Mouse (Mus musculus): ENCODE measurements around the gene Golph3.
A peak's percentile ranks its signal among the peaks of the same experiment; 100 is the strongest.

Gene Golph3

DNA sequence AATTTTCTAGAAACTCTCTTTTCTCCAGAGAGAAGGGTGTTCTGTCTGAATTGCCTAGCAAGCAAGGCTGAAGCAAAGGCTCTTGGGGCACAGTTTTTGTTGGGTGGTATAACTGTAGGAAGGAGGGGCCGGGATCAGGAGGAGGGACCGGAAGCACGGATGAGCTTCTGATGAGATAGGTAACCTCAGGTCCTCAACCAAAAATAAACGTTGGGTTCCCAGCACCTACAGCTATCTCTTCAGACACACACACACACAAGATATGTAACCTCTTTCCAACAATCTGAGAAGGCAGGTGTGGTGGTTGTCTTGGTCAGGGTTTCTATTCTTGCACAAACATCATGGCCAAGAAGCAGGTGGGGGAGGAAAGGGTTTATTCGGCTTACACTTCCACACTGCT, 4.0 kb upstream of the Golph3 start:
- DNase-seq (ENCODE audit: low read depth, low spot score): no peak

DNA sequence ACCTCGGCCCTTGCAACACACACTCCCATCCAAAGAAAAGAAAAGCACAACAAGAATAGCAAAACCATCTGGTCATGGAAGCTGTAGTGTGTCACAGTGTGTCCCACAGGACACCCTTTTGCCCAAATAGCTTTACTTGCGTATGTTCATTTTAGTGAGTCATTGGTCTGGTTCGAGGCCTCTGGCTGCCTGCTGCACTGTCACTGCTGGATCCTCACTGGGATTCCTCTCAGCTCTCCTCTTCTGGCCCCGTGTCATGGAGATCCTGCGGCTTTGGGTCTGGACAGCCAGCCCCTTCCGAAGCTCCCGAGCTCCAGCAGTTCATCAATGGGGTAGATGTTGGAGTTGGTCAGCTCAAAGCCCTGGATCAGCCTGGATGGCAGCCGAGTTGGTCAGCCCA, 2.8 kb upstream of the Golph3 start:
- no peak for DNase-seq (ENCODE audit: low read depth, low spot score)

DNA sequence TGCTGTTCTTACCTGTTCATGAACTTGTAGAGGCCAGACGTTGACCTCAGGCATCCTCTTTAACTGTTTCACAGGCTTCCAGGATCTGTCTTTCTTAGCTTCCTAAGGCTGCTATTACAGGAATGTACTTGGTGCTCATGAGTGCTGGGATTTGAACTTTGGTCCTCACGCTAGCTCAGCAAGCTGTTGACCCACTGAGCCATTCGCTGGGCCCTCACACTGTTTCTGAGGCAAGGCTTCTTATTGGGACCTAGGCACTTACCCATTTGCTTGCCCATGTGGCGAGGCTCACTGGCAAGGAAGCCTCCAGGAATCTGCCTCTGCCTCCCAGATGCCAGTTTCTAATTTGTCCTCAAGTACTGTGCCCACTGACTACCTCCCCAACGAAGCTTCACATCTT, 1.4 kb upstream of the Golph3 start:
- DNase-seq (ENCODE audit: low read depth, low spot score): no peak

DNA sequence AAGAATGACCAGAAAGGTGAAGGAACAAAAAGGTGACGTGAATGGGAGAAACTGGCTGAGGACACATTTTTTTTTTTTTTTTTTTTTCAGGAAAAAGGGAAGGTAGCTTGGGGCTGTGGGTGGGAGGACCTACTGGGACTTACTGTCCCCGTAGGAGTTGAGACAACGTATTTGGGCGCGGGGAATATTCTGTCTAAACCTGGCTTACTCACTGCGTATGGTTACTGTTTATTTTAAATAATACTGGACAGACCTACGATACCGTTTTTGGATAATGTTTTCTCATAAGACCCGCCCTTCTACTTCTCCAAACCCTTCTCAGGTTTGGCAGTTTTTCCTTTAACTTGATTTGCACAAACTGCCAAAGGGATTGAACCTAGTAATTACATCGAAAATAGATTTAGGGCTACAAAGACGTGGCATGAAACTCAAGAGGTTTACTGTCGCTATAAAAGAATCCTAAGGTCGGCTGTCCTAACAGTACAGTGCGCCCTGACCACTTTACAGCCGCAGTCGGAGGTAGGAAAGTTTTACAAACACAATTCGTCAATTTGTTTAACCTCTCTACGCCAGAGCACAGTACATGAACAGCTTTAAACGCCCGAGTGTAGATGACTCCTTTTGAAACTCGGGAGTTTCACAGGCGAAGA, 684 bp upstream of the Golph3 start:
- no peak for DNase-seq (ENCODE audit: low read depth, low spot score)

DNA sequence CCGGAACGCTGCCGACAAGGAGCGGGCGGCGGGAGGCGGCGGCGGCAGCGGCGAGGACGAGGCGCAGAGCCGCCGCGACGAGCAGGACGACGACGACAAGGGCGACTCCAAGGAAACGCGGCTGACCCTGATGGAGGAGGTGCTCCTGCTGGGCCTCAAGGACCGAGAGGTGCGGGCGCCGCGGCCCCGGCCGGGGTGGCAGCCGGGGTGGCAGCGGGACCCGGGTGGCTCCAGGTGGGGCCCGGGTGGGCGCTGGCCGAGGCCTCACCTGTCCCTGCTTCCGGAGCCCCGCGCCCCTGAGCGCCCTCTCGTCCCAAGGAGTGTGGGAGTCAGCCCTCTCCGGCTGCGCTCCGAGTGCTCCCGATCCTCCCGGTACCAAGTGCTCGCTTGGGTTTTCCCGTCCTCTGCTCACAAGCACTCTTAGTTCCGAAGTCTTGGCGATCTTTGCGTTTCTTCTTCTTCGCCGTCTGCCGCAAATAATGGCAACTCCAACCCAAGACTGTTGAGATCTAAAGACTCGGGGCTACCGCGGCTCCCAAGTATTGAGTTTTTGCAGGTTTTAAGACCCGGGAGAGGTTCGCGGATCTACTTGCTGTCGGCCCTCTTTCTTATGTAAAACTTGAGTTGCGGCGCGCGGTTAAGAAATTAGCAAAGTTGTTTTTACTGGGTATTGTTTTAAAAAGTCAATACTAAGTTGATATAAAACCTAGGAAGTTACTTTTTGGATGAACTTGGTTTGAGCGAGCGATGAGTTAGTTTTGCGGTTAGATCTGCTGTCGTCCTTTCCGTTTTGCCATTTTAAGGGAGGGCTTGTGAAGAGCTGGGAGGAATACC, 755 bp downstream of the Golph3 start, which contains the start of gene 1810049J17Rik:
Gene 1810049J17Rik (minus strand): TSS at position 112 of the 834 bp plus-strand sequence.
- no peak for DNase-seq (ENCODE audit: low read depth, low spot score)

DNA sequence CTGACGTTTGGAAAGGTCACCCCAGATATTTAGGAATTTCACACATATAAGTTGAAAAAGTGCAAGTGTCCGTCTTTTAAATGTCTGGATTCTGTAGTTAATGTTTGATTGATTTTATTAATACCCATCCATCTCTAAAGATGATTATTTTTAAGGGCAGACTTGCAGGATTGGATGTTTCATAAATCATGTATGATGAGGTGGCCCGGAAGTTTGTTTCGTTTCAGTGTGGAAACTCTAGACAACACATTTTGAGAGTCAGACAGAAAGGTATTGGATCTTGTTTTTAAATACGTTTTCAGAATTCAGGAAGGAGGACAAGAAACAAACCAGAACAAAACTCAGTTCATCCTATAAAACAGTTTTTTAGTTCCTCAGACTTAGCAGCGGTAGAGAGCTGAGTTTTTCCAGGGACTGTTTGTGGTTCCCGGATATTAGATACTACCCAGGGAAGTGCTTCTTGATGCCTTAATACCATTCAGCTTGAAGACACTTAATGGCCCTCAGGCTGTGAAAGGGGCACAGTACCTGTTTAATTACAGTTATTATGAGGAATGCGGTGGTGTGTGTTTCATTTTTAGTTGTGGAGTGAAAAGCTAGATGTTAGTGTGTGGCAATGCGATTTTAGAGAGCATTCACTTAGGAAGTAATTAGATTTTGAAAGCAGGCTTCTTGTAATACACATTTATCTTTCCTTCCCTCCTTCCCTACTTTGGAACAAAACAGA, 1.6 kb downstream of the Golph3 start:
- no peak for DNase-seq (ENCODE audit: low read depth, low spot score)

DNA sequence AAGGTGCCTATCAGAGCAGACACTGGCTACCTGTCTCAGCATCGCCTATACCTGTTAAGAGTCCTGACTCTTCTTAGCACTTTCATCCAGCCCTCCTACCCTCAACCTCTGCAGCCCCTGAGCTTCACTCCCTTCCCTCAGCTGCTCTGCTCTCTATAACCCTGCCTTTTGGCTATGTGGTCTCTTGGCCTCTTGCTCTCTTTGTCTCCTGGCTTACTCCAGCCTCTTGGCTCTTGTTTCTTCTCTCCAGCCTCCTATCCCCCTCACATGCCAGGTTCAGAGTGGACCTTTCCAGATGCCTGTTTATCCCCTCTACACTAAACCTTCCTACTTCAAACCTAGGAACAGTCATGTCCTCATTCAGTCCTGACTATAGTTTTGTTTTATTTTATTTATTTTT, 3.1 kb downstream of the Golph3 start:
- DNase-seq (ENCODE audit: low read depth, low spot score): no peak

DNA sequence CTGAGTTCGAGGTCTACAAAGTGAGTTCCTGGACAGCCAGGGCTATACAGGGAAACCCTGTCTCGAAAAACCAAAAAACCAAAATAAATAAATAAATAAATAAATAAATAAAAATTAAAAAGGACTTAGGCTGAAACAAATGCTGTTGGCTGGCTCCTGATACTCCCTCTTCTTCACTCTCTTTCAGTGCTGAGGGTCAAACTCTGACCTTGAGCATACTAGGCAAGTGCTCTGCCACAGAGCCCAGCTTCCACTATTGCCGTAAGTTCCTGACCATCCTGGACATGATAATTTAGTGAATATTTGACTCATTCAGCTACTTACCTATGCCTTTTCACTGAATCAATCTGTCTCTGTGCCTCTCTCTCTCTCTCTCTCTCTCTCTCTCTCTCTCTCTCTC, 9.1 kb downstream of the Golph3 start:
- DNase-seq (ENCODE audit: low read depth, low spot score): no peak

DNA sequence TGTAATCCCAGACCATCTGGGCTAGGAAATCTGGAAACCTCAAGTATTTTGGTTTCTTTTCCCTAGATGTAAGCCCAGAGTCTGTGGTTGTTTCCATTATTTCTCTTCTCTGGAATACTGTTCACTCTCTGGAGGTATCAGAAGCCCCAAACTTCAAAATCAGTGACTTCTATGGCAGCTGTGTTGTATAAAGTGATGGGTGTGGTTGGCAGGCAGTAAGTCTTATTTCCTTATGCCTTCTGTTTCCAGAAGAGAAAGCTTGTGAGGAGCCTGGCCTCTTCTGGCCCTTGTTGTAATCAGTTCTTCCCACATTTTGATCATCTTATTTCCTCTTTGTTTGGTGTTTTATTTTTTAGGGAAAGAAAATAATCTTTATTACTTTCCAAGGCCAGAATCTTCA, 9.6 kb downstream of the Golph3 start:
- DNase-seq (ENCODE audit: low read depth, low spot score): no peak

DNA sequence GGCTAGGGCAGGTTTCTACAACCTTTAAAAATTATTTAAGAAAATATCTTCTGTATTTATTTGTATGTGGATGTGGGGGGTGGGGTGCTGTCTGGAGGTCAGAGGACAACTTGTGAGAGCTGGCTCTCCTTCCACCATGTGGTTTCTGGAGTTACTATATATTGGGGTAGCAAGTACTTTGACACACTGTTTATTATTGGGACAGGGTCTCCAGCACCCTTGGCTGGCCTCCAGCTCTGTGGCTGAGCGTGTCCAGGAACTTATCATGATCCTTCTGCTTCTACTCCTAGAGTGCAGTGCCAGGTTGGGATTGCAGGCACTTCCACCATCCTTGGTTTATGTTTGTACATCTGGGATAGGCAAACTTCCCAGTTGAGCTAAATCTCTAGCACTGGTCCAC, 10.1 kb downstream of the Golph3 start:
- no peak for DNase-seq (ENCODE audit: low read depth, low spot score)

DNA sequence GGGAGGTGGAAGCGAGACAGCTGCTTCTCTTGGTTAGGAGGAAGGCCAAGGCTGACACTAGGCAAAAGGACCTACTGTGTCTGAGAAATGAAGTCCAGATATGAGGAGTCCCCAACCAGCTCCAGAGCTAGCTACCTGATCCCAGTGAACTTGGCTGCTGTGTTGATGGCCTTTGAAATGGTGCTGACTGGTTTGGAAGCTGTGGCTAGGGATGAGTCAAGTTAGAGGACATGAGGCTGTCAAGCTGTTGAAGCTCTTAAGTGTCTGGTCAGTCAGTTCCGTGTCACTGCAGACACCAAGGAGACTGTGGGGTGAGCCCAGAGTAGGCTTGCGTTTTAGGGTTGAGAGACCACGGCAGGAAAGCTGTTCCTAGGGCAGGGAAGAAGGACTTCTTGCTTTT, 13.1 kb downstream of the Golph3 start:
- no peak for DNase-seq (ENCODE audit: low read depth, low spot score)

DNA sequence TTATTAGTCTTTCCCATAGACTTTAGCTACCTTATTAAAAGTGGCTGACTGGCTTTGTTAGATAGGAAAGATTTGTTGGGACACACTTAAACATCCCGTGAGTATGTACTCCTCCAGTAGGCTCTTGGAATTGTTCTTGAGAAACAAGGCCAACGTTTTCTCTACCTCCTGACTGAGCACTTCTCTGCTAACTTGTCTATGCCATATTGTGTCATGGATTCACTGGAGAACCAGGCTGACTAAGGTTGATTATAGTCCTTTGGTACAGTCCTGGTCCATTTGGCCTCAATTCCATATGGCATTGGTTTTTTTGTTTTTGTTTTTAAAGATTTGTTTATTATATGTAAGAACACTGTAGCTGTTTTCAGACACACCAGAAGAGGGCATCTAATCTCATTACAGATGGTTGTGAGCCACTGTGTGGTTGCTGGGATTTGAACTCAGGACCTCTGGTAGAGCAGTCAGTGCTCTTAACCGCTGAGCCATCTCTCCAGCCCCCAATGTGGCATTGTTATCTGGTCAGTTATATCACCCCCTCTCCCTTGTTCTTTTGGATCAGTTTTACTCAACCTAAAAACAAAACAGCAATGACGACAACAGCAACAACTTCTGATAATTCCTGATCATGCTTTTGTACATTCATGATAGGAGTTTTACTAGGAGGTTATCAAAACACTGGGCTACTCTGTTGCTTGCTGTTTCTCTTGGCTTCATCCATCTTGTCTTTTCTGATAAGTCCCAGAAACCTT, 16.0 kb downstream of the Golph3 start:
- DNase-seq (ENCODE audit: low read depth, low spot score): no peak

DNA sequence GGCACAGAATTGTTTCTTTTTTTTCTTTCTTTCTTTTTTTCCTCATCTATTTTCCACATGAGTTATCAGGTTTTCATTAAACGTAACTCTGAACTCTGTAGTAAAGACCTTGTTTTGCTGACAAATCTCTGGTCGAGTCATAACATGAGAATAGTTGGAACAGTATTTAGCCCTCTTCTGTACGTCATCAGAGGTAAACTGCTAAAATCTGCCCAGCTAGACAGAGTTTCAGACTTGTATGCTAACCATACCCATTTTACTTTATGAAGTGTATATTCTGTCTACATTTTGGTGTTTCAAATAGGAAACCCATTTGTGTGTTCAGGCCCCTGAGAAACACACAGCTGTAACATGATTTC, 16.5 kb downstream of the Golph3 start:
- no peak for DNase-seq (ENCODE audit: low read depth, low spot score)

DNA sequence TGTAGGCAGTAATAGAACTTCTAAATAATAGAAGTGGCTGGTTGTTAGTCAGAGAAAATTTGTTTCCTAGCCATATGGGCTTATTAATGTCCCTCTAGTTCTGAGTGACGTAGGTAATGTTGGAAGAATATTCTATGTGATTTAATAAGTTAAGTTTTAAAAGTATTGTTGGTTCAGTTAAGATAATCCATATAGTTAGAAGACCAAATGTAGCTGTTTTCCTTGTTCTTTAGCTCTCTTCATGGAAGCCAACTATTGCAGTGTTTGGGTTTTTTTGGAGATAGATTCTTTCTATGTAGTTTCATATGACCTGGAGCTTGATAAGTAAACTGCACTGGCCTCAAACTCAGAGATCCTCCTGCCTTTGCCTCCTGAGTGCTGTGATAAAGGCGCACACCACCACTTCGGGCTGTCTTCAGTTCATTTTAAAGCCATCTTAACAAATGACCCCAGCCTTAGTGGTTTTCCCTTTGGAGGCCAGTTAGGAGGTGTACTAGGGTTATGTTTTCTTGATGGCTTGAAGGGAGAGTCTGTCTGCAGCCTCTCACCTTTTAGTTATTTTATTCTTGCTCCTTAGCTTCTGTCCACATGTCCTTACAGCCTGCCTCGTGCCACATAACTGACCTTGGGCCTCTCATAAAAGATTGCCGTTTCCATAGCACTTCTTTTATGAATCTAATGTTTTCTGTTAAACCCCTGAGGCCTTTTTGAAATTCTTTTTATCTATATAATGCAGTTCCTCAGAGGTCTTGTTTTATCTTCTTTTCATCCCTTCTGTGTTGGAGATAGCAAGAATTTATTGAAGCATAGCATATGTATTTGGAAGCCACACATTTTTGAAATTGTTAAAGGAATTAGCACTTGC, 19.5 kb downstream of the Golph3 start:
- DNase-seq (ENCODE audit: low read depth, low spot score): peak; percentile 30

DNA sequence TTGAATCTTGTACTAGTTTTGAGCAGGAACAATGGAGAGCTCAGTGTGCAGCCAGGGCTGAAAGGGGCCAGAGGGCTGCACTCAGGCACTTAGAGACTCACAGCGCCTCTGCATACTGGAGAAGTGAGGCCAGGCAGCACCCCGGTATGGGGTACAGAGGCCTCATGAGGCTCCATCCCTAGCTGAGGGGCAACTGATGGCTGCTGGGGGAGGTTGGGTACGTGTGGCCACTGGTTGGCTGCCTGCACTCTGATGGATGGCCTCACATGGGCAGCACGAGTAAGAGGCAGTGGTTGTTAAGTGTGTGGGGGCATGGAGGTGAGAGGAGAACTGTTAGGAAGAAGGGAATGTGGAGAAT, 20.1 kb downstream of the Golph3 start:
- DNase-seq (ENCODE audit: low read depth, low spot score): no peak

DNA sequence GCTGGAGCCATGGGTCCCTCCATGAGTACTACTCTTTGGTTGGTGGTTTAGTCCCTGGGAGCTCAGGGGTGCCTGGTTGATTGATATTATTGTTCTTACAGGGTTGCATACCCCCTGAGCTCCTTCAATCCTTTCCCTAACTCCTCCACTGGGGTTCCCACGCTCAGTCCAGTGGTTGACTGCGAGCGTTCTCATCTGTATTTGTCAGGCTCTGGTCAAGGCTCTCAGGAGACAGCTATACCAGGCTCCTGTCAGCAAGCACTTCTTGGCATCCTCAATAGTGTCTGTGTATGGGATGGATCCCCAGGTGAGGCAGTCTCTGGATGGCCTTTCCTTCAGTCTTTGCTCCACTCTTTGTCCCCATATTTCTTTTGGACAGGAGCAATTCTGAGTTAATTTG, 25.7 kb downstream of the Golph3 start:
- no peak for DNase-seq (ENCODE audit: low read depth, low spot score)

DNA sequence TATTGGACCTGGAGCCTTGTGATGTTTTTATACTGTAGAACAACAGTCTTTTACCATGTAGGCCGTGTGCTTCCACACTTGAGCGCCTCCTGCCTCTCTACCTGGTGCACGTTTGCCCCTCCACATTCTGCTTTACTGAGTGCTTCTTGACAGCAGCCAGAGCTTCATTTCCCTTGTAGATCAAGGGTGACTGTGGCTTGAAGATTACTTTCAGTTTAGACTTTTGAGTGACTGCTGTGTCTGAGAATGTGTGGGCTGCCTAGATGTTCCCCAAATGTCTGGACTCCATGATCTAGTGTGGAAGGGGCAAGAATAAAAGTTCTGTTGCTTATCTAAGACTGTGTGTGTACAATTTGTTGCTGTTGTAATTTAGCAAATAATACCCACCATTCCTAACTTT, 27.7 kb downstream of the Golph3 start:
- DNase-seq (ENCODE audit: low read depth, low spot score): no peak

DNA sequence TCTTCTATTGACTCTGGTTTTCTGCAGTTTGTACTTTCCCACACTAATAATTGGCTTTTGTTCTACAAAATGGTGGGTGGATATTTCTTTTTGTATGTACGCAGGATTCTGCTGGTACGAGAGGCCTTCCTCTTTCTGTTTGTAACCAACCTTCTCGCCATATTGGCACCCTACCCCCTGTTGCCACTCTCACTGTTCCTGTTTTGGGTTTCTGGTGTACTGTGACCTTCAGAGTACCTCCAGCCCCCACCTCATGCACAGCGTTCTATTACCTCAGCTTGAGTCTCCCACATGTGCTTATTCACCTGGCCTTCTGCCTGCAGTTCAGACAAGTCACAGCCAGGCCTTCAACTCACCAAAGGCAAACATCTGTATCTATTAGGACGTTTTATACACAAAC, 28.6 kb downstream of the Golph3 start:
- no peak for DNase-seq (ENCODE audit: low read depth, low spot score)

DNA sequence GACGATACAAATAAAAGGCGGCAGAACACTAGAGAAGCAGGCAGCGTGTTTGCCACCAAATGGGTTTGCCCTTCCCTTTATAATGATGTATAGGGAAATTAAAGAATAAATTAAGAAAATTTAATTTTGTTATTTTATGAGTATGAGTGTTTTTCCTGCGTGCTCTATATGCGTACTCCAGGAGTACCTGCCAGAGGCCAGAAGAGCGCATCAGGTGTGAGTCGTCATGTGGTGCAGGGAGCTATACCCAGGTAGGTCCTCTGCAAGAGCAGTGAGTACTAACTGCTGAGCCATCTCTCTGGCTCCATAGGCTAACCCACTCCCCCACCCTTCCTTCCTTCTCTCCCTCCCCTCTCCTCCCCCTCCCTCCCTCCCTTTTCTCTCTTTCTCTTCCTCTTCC, 30.2 kb downstream of the Golph3 start:
- DNase-seq (ENCODE audit: low read depth, low spot score): no peak

DNA sequence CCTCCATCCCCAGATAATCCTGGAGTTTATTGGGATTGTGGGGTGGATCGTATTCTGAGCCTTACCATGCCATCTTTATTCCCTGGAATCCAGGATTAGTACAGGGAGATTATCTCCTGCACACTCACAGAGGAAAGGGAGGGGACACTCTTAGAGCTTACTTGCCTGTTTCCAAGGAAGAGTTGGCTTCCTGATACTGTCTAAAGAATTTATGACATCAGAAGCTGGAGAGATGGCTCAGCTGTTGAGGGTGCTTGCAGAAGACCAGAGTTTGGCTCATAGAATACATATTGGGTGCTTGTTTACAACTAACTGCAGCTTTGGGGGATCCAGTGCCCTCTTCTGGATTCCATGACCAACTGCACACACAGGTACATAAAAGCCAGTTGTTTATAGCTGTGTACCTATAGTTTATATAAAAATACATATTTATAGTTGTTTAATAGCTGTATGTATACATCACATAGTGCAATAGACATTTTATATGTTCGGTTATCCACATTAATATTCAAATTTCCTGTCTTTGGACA, 33.1 kb downstream of the Golph3 start:
- no peak for DNase-seq (ENCODE audit: low read depth, low spot score)

DNA sequence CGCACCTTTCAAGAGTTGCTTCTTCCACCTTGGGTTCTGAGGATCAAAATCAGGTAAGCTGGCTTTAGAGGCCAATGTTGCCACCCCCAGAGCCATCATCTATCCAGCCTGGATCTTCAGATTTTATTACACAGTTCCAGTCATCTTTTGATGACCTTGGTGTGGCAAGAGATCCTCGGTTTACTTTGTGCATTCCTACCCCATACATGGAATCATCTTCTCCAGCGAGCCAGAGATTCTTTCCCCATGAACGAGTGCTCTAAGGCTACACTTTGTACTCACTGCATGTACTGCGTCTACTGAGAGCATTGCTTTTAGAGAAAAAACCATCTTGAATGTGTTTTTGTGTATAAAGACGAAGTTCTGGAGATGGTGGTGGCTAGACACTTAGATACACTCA, 34.0 kb downstream of the Golph3 start:
- no peak for DNase-seq (ENCODE audit: low read depth, low spot score)

All from c-Kit-negative CD71-positive TER-119-positive erythroid progenitor cells, embryonic 14.5 days (primary cell).